Mouse (Mus musculus): ENCODE measurements around the gene Trmt5.

Trmt5 gene

DNA sequence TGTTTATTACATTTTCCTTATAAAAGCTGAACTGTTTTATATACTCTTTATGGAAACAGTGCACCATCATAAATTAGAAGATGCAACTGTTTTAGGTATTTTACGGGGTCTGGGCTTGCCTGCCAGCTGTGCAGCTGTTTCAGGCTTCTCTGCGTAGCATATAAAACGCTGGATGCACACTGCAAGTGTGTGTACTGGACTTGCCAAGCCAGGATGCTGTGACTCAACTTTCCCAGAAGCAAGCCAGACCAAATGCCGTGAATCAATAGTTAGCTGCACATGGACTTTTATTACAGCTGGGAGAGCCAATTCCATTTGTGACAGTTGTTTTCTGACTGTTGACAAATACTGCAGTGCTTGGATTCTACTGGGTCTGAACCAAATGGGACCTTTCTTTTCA, 16.6 kb downstream of the Trmt5 start:
- DNase-seq (ENCODE audit: low spot score): no peak

DNA sequence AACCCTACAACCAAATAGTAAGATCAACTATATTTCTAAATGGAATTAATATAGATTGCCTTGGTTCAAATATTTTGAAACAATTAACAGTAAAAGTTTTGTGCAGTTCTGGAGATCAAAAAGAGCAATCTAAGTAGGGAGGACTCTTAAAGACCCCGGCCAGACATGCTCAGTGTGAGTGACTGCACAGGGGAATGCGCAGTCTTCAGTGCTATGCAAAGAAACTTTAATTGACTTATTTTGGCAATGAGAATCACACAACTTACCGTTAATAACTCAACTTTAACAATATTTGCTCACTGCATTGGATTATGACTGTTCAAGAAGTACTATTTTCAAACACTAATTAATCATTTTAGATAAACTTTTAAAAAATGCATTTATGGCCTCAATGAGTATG, 17.0 kb downstream of the Trmt5 start:
- DNase-seq (ENCODE audit: low spot score): no peak

- DNase-seq (ENCODE audit: low spot score): no peak
Observed at GRCm38 (mm10) chr12:73268497-73268896, 18.0 kb downstream of the Trmt5 start.

- DNase-seq (ENCODE audit: low spot score): no peak
Observed at GRCm38 (mm10) chr12:73266597-73266996, 19.9 kb downstream of the Trmt5 start.

GRCm38 (mm10) chr12:73265381-73265978, 21.0 kb downstream of the Trmt5 start:
- no peak for DNase-seq (ENCODE audit: low spot score)

GRCm38 (mm10) chr12:73260339-73260738, 26.2 kb downstream of the Trmt5 start:
- no peak for DNase-seq (ENCODE audit: low spot score)

DNA sequence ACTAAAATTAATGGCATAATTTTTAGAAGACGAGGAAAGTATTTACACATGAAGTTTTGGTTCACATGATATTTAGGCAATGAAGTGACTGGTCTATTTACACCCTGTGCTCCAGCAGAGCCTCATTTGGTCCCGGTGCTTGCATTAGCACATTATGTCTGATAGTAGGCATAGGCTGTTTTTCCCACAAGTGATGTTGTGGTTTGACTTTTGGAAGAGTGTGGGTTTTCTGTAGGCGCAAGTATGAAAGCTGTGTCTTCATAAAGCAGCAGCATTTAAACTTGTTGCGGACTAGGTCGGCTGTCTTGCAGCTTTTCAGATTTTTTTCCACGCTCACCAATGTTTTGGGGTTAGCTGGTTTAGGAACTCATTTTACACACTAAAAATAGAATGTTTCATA, 27.2 kb downstream of the Trmt5 start:
- DNase-seq (ENCODE audit: low spot score): no peak

DNA sequence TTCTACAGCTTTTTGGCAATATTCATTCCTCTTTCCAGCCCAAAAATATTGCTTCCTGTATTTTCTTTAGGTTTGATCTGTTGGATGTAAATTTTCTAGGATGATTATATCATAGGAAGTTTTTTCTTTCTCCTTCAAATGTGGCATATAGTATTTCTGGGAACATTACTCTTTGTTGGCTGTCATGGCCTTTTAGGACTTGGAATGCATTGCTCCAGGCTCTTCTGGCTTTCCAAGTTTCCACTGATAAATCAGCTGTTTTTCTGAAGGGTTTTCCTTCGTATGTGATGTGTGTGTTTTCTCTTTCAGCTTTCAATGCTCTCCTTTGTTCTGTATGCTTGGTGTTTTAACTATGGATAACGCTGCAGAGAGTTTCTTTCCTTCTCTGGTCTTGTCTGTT, 31.5 kb downstream of the Trmt5 start:
- no peak for DNase-seq (ENCODE audit: low spot score)

GRCm38 (mm10) chr12:73245687-73246086, 40.8 kb downstream of the Trmt5 start:
- no peak for DNase-seq (ENCODE audit: low spot score)

- DNase-seq (ENCODE audit: low spot score): no peak
Observed at GRCm38 (mm10) chr12:73241960-73242359, 44.5 kb downstream of the Trmt5 start.

- DNase-seq (ENCODE audit: low spot score): no peak
Observed at GRCm38 (mm10) chr12:73232586-73232985, 53.9 kb downstream of the Trmt5 start.

DNA sequence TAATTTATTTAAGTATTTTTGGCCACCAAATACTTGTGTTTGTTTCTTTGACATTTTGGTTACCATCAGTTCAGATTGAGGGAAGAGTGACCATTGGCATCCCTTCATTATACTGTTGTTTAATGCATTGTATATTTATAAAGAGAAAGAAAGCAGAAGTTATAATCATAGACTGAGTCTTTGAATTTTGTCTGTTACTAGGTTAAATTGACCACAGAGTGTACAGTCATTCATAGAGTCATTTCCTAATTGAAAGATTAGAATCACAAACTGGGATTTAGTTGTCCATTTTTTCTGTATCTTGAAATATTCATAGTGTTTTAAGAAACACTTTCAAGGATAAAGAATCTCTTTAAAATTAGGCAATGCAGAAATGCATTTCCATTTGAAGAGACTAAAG, 55.0 kb downstream of the Trmt5 start:
- no peak for DNase-seq (ENCODE audit: low spot score)

GRCm38 (mm10) chr12:73230196-73230595, 56.3 kb downstream of the Trmt5 start:
- no peak for DNase-seq (ENCODE audit: low spot score)

Data from MN1 (cell line).